Mouse (Mus musculus) liver, embryonic 11.5 days (tissue): ENCODE measurements around the gene Fam114a1. TPM values are rescaled to one million over a fixed set of nuclear protein-coding genes. Genes with fewer than 3 reads are reported as not detected.

ENCODE experiments used
- ATAC-seq: fragments of 200-750 bp; cut with Nextera tagmentation; replicated peaks from 2 replicates; pipeline ENCODE4 v1.8.0; 2017; ENCODE audit warnings: moderate number of reproducible peaks, mild to moderate bottlenecking, moderate TSS enrichment, moderate library complexity; ENCODE audit not compliant: low FRiP score
- DNase-seq: peaks from one replicate; pipeline ENCODE4 v3.0.0-alpha.2; 2017; ENCODE audit warnings: low spot score
- H3K27ac ChIP-seq: fragments of 300-500 bp; sonication (generic); 2 replicates; pipeline ENCODE4 v1.5.1; 2014; ENCODE audit warnings: mild to moderate bottlenecking, low read depth, low read length, control low read depth
- H3K27me3 ChIP-seq: fragments of 300-500 bp; sonication (generic); replicated peaks from 2 replicates; pipeline ENCODE4 v1.6.1; 2014; ENCODE audit warnings: low read length, mixed read lengths; ENCODE audit not compliant: control insufficient read depth, insufficient read depth
- H3K36me3 ChIP-seq: fragments of 300-500 bp; sonication (generic); 2 replicates; pipeline ENCODE4 v1.6.1; 2014; ENCODE audit warnings: mild to moderate bottlenecking, low read length, moderate library complexity, mixed read lengths; ENCODE audit not compliant: control insufficient read depth, insufficient read depth
- H3K4me1 ChIP-seq: fragments of 300-500 bp; sonication (generic); replicated peaks from 2 replicates; pipeline ENCODE4 v1.6.1; 2014; ENCODE audit warnings: low read length, mixed read lengths; ENCODE audit not compliant: control insufficient read depth, insufficient read depth
- H3K4me2 ChIP-seq: fragments of 300-500 bp; sonication (generic); 2 replicates; pipeline ENCODE4 v1.6.1; 2014; ENCODE audit warnings: mild to moderate bottlenecking, control low read depth, moderate library complexity
- H3K4me3 ChIP-seq: fragments of 300-500 bp; sonication (generic); 2 replicates; pipeline ENCODE4 v1.5.1; 2014; ENCODE audit warnings: low read depth, low read length, control low read depth
- H3K9ac ChIP-seq: fragments of 300-500 bp; sonication (generic); 2 replicates; pipeline ENCODE4 v1.6.1; 2014; ENCODE audit warnings: low read depth, low read length, control low read depth
- H3K9me3 ChIP-seq: fragments of 300-500 bp; sonication (generic); 2 replicates; pipeline ENCODE4 v1.6.1; 2016; ENCODE audit warnings: low read length, inconsistent platforms, mixed read lengths; ENCODE audit not compliant: control insufficient read depth
- WGBS: fragments of 180-500 bp; shearing (Covaris S2); extraction: QIAGEN DNeasy Blood & Tissue Kit; methylation state at CpG from one replicate; pipeline ENCODE4 v1.1.7; 2014; 5-methylcytosine and 5-hydroxymethylcytosine counted together
- polyA plus RNA-seq: library from polyadenylated mRNA; unstranded; fragments of >200 nt; fragmentation: Nextera tagmentation; extraction: Ambion mirVana; gene quantifications from 2 replicates; pipeline ENCODE4 v1.2.1, GENCODE M21; 2014

The Fam114a1 gene
- polyA plus RNA-seq, 1 experiment from 2014 or later: 21.1 TPM

DNA sequence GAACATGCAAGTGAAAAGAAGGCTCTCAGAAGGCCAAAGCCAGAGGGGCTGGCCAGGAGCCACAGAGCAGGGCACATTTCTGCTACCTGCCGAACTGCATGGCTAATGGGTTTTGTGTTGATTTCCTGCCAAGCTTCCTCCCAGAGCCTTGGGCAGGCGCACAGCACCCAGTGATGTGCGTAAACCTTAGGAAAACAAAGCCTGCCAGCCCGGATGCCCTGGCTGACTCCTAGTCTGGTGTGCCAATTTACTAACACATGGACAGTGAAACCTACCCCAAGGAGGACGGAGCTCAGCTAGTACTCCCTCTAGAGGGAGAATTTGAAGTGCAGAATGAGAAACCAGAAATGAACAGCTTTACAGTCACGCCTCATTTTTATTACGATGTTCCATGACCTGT, 50.0 kb downstream of the Fam114a1 start:
- Histone ChIP-seq H3K9me3 (no peaks in the 10 kb centered on the region), H3K4me2 (no peak overlapping the region), H3K36me3 (peaks cover 8% of the 10 kb centered on the region; the same call in 1 of the 2 replicates), H3K4me3 (no peak overlapping the region), H3K27ac (no peak overlapping the region), H3K9ac (no peak overlapping the region), H3K4me1 (no peaks in the 10 kb centered on the region), H3K27me3 (no peaks in the 10 kb centered on the region)
- DNase-seq (no peak), ATAC-seq (no peak)
- WGBS: 58% methylated on average over 7 of the region's 7 CpGs

GRCm38 (mm10) chr5:65022006-65022405, 52.1 kb downstream of the Fam114a1 start:
- no peak for DNase-seq
- peaks cover 8% of the 10 kb centered on the region; the same call in 1 of the 2 replicates for H3K36me3 ChIP-seq
- ATAC-seq: no peak
- no peak overlapping the region for H3K4me2 ChIP-seq
- no peaks in the 10 kb centered on the region for H3K4me1 ChIP-seq
- H3K9ac ChIP-seq: no peak overlapping the region
- WGBS: 87% methylated on average over 4 of the region's 4 CpGs
- no peaks in the 10 kb centered on the region for H3K9me3 ChIP-seq
- H3K27me3 ChIP-seq: no peaks in the 10 kb centered on the region
- no peak overlapping the region for H3K4me3 ChIP-seq
- H3K27ac ChIP-seq: no peak overlapping the region

DNA sequence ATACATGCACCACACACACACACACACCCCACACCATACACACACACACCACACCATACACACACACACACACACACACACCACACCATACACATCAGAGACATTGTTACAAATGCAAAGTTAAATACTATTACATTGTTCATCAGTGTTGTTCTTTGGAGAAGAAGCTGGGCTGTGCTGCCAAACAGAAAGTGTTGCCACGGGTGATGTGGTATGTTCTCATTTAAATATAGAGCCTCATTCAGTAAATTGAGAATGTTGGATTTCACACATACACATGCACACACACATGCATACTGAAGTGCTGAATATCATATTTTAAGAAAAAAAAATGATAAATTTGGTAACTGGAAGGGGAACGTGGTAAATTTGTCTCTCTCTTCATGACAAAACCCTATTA, 54.8 kb downstream of the Fam114a1 start:
- Histone ChIP-seq H3K4me1 (no peaks in the 10 kb centered on the region), H3K27me3 (no peaks in the 10 kb centered on the region), H3K9ac (no peak overlapping the region), H3K4me3 (no peak overlapping the region), H3K27ac (no peak overlapping the region), H3K4me2 (no peak overlapping the region), H3K9me3 (no peaks in the 10 kb centered on the region), H3K36me3 (peaks cover 6% of the 10 kb centered on the region; the same call in 1 of the 2 replicates)
- ATAC-seq (no peak), DNase-seq (no peak)
- WGBS: 78% methylated on average over 2 of the region's 2 CpGs

DNA sequence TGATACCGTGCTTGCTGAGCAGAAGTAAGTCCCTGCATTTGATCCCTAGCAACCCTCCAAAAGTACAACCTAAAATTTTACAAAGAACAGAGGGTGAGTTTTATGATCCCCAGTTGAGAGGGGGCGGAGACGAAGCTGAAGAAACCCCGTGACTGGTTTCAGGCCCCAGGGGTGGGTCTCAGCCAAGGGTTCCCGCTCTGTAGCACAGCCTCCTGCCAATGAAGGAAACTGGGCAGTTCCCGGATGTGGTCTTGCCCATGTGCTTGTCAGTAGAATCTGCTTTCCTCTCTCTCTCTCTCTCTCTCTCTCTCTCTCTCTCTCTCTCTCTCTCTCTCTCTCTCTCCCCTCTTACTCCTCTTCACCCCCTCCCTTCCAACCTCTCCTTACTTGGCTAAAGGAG, 56.0 kb downstream of the Fam114a1 start:
- no peak overlapping the region for H3K27ac ChIP-seq
- H3K4me1 ChIP-seq: no peaks in the 10 kb centered on the region
- WGBS: 51% methylated on average over 6 of the region's 6 CpGs
- H3K27me3 ChIP-seq: no peaks in the 10 kb centered on the region
- no peak overlapping the region for H3K4me2 ChIP-seq
- no peak for ATAC-seq
- no peaks in the 10 kb centered on the region for H3K9me3 ChIP-seq
- no peak overlapping the region for H3K4me3 ChIP-seq
- no peak for DNase-seq
- no peak overlapping the region for H3K9ac ChIP-seq
- H3K36me3 ChIP-seq: peaks cover 6% of the 10 kb centered on the region; the same call in 1 of the 2 replicates

GRCm38 (mm10) chr5:65026776-65027175, 56.9 kb downstream of the Fam114a1 start:
- DNase-seq (no peak), ATAC-seq (no peak)
- Histone ChIP-seq H3K4me3 (no peak overlapping the region), H3K27ac (no peak overlapping the region), H3K4me1 (no peaks in the 10 kb centered on the region), H3K9me3 (no peaks in the 10 kb centered on the region), H3K4me2 (no peak overlapping the region), H3K36me3 (peaks cover 4% of the 10 kb centered on the region; the same call in 1 of the 2 replicates), H3K9ac (no peak overlapping the region), H3K27me3 (no peaks in the 10 kb centered on the region)
- WGBS: 82% methylated on average over 9 of the region's 9 CpGs

- Histone ChIP-seq H3K9ac (no peak overlapping the region), H3K27me3 (no peaks in the 10 kb centered on the region), H3K4me3 (no peak overlapping the region), H3K4me1 (no peaks in the 10 kb centered on the region), H3K9me3 (no peaks in the 10 kb centered on the region), H3K4me2 (no peak overlapping the region), H3K27ac (no peak overlapping the region), H3K36me3 (no peaks in the 10 kb centered on the region)
- ATAC-seq: no peak
- 69% methylated on average over 9 of the region's 9 CpGs for WGBS
- no peak for DNase-seq
Observed at GRCm38 (mm10) chr5:65028019-65028418, 58.1 kb downstream of the Fam114a1 start.

GRCm38 (mm10) chr5:65036597-65036996, 66.7 kb downstream of the Fam114a1 start:
- 79% methylated on average over 13 of the region's 13 CpGs for WGBS
- Histone ChIP-seq H3K4me3 (no peak overlapping the region), H3K4me2 (no peak overlapping the region), H3K27me3 (no peaks in the 10 kb centered on the region), H3K4me1 (no peaks in the 10 kb centered on the region), H3K9ac (no peak overlapping the region), H3K27ac (no peak overlapping the region), H3K9me3 (no peaks in the 10 kb centered on the region), H3K36me3 (no peaks in the 10 kb centered on the region)
- ATAC-seq (no peak), DNase-seq (no peak)

- H3K9me3 ChIP-seq: no peaks in the 10 kb centered on the region
- no peak overlapping the region for H3K4me3 ChIP-seq
- no peaks in the 10 kb centered on the region for H3K4me1 ChIP-seq
- no peaks in the 10 kb centered on the region for H3K36me3 ChIP-seq
- no peak overlapping the region for H3K27ac ChIP-seq
- ATAC-seq: no peak
- WGBS: 73% methylated on average over 9 of the region's 9 CpGs
- DNase-seq: no peak
- H3K4me2 ChIP-seq: no peak overlapping the region
- H3K27me3 ChIP-seq: no peaks in the 10 kb centered on the region
- no peak overlapping the region for H3K9ac ChIP-seq
Observed at GRCm38 (mm10) chr5:65038305-65038704, 68.4 kb downstream of the Fam114a1 start.

GRCm38 (mm10) chr5:65038811-65039571, 69.1 kb downstream of the Fam114a1 start:
- Histone ChIP-seq H3K27ac (no peak overlapping the region), H3K27me3 (no peaks in the 10 kb centered on the region), H3K4me2 (no peak overlapping the region), H3K4me1 (no peaks in the 10 kb centered on the region), H3K4me3 (no peak overlapping the region), H3K9ac (no peak overlapping the region), H3K36me3 (no peaks in the 10 kb centered on the region), H3K9me3 (no peaks in the 10 kb centered on the region)
- WGBS: 86% methylated on average over 11 of the region's 11 CpGs
- ATAC-seq (no peak), DNase-seq (no peak)
